Mouse (Mus musculus): ENCODE data around the gene Spen. TPM values are rescaled to one million over a fixed set of nuclear protein-coding genes. Genes with fewer than 3 reads are reported as not detected.
"Not testable (repeated sequence)": the region's sequence is repeated elsewhere in the genome, so short reads cannot be mapped to it uniquely, and the experiment has no call there.

Gene Spen
- polyA plus RNA-seq, 1 experiment from 2014 or later, result 12.5 TPM

DNA sequence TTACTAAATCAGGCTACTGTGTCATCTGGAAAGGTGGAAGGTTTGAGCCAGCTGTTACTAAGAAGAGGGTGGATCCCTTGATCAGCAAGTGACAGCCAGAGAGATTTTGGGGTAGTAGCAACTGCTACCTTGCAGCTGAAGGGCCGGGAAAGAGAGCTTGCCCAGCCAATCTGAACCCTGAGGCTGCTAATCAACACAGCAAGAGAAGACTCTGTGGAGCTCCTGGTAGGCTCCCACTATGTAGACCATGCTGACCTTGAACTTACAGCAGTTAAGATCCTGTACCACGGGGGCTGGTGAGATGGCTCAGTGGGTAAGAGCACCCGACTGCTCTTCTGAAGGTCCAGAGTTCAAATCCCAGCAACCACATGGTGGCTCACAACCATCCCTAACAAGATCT lies 26.3 kb upstream of the Spen start:
- ATAC-seq (ENCODE audit: low read depth) (no peak), DNase-seq (ENCODE audit: low spot score) (no peak)
- Histone ChIP-seq H3K9me3 (ENCODE audit: control insufficient read depth, low read length) (no peaks in the 10 kb centered on the region), H3K4me3 (ENCODE audit: low read depth, low read length) (no peak overlapping the region), H3K4me1 (ENCODE audit: control insufficient read depth, insufficient read depth, low read length) (no peaks in the 10 kb centered on the region), H3K27me3 (replicated peaks; ENCODE audit: control insufficient read depth, insufficient read depth, low read length) (no peaks in the 10 kb centered on the region), H3K36me3 (ENCODE audit: control insufficient read depth, insufficient read depth, low read length) (no peaks in the 10 kb centered on the region), H3K4me2 (ENCODE audit: low read depth, low read length) (no peak overlapping the region), H3K27ac (replicated peaks; ENCODE audit: low read depth, low read length) (no peak overlapping the region; the same call in 1 of the 2 replicates), H3K9ac (ENCODE audit: low read depth, low read length) (no peak overlapping the region)
- WGBS, result 71% methylated on average over 3 of the region's 3 CpGs

- Histone ChIP-seq H3K4me2 (ENCODE audit: low read depth, low read length) (no peak overlapping the region), H3K9ac (ENCODE audit: low read depth, low read length) (no peak overlapping the region), H3K27me3 (replicated peaks; ENCODE audit: control insufficient read depth, insufficient read depth, low read length) (no peaks in the 10 kb centered on the region), H3K27ac (replicated peaks; ENCODE audit: low read depth, low read length) (no peak overlapping the region), H3K36me3 (ENCODE audit: control insufficient read depth, insufficient read depth, low read length) (no peaks in the 10 kb centered on the region), H3K4me1 (ENCODE audit: control insufficient read depth, insufficient read depth, low read length) (no peaks in the 10 kb centered on the region), H3K4me3 (ENCODE audit: low read depth, low read length) (no peak overlapping the region), H3K9me3 (ENCODE audit: control insufficient read depth, low read length) (no peaks in the 10 kb centered on the region)
- WGBS, result 94% methylated on average over 4 of the region's 4 CpGs
- ATAC-seq (ENCODE audit: low read depth), result no peak
- DNase-seq (ENCODE audit: low spot score), result no peak
Observed at GRCm38 (mm10) chr4:141564209-141564608, 25.8 kb upstream of the Spen start.

GRCm38 (mm10) chr4:141562281-141562680 lies 23.9 kb upstream of the Spen start:
- WGBS, result 70% methylated on average over 11 of the region's 11 CpGs
- Histone ChIP-seq H3K27ac (replicated peaks; ENCODE audit: low read depth, low read length) (no peak overlapping the region; the same call in 1 of the 2 replicates), H3K4me1 (ENCODE audit: control insufficient read depth, insufficient read depth, low read length) (peaks cover 8% of the 10 kb centered on the region; the same call in 1 of the 2 replicates), H3K36me3 (ENCODE audit: control insufficient read depth, insufficient read depth, low read length) (no peaks in the 10 kb centered on the region), H3K9ac (ENCODE audit: low read depth, low read length) (no peak overlapping the region), H3K4me3 (ENCODE audit: low read depth, low read length) (no peak overlapping the region), H3K27me3 (replicated peaks; ENCODE audit: control insufficient read depth, insufficient read depth, low read length) (no peaks in the 10 kb centered on the region), H3K4me2 (ENCODE audit: low read depth, low read length) (no peak overlapping the region), H3K9me3 (ENCODE audit: control insufficient read depth, low read length) (no peaks in the 10 kb centered on the region)
- ATAC-seq (ENCODE audit: low read depth), result no peak
- DNase-seq (ENCODE audit: low spot score), result no peak

DNA sequence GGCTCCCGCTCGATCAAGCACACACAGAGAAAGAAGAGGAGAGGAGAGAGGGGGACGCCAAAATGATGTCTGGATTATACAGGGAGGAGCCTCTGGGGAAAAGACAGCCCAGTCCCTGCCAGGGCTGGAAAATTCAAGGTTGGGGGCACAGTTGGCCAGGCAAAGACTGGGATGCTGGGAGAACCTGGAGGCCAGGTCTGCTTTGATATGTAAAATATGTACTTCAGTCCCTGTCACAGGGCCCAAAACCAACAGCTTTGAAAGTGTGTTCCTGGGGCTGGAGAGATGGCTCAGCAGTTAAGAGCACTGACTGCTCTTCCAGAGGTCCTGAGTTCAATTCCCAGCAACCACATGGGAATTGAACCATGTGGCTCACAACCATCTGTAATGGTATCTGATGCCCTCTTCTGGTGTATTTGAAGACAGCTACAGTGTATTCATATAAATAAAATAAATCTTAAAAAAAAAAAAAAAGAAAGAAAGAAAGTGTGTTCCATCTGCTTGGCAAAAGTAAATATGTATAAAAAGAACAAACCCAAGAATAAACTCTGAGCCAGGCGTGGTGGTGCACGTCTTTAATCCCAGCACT lies 23.0 kb upstream of the Spen start:
- H3K27me3 ChIP-seq (replicated peaks; ENCODE audit: control insufficient read depth, insufficient read depth, low read length); H3K4me3 ChIP-seq (ENCODE audit: low read depth, low read length); DNase-seq (ENCODE audit: low spot score); H3K9ac ChIP-seq (ENCODE audit: low read depth, low read length); H3K36me3 ChIP-seq (ENCODE audit: control insufficient read depth, insufficient read depth, low read length); H3K4me1 ChIP-seq (ENCODE audit: control insufficient read depth, insufficient read depth, low read length); H3K27ac ChIP-seq (replicated peaks; ENCODE audit: low read depth, low read length); ATAC-seq (ENCODE audit: low read depth); H3K9me3 ChIP-seq (ENCODE audit: control insufficient read depth, low read length); H3K4me2 ChIP-seq (ENCODE audit: low read depth, low read length): not testable (repeated sequence)
- WGBS, result 77% methylated on average over 5 of the region's 5 CpGs

DNA sequence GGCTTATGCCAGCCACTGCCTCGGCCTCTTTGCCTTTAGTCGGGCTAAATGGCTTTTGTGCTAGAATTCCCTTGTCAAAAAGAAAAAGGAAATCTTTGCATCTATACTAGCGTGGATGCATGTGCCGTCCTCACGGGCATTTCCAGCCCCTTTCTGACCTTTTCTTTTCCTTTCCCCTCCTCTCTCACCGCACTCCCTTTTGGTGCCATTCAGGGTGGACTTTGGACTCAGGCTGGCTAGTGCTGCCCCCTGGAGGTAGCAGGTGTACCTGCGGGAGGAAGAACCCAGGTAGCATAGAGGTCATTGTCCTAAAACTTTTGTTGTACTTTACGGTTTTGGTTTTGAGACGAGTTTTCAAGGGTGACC lies 21.5 kb upstream of the Spen start:
- Histone ChIP-seq H3K36me3 (ENCODE audit: control insufficient read depth, insufficient read depth, low read length) (no peaks in the 10 kb centered on the region), H3K4me2 (ENCODE audit: low read depth, low read length) (peak overlapping the region; percentile 93), H3K27me3 (replicated peaks; ENCODE audit: control insufficient read depth, insufficient read depth, low read length) (no peaks in the 10 kb centered on the region), H3K9ac (ENCODE audit: low read depth, low read length) (peak overlapping the region; percentile 59), H3K27ac (replicated peaks; ENCODE audit: low read depth, low read length) (peak overlapping the region; percentile 75), H3K4me3 (ENCODE audit: low read depth, low read length) (peak overlapping the region; percentile 43), H3K9me3 (ENCODE audit: control insufficient read depth, low read length) (no peaks in the 10 kb centered on the region), H3K4me1 (ENCODE audit: control insufficient read depth, insufficient read depth, low read length) (peaks cover 8% of the 10 kb centered on the region; the same call in 1 of the 2 replicates)
- peak; percentile 56 for ATAC-seq (ENCODE audit: low read depth)
- DNase-seq (ENCODE audit: low spot score), result peak; percentile 86
- 3% methylated on average over 9 of the region's 9 CpGs for WGBS

GRCm38 (mm10) chr4:141559131-141559897 lies 20.9 kb upstream of the Spen start:
- Histone ChIP-seq H3K4me1 (ENCODE audit: control insufficient read depth, insufficient read depth, low read length) (peaks cover 8% of the 10 kb centered on the region; the same call in 1 of the 2 replicates), H3K4me3 (ENCODE audit: low read depth, low read length) (peak overlapping the region; percentile 43), H3K9me3 (ENCODE audit: control insufficient read depth, low read length) (no peaks in the 10 kb centered on the region), H3K4me2 (ENCODE audit: low read depth, low read length) (peak overlapping the region; percentile 93), H3K27ac (replicated peaks; ENCODE audit: low read depth, low read length) (peak overlapping the region; percentile 75), H3K27me3 (replicated peaks; ENCODE audit: control insufficient read depth, insufficient read depth, low read length) (no peaks in the 10 kb centered on the region), H3K36me3 (ENCODE audit: control insufficient read depth, insufficient read depth, low read length) (no peaks in the 10 kb centered on the region), H3K9ac (ENCODE audit: low read depth, low read length) (peak overlapping the region; percentile 59)
- ATAC-seq (ENCODE audit: low read depth) (peak; percentile 77), DNase-seq (ENCODE audit: low spot score) (peak; percentile 94)
- WGBS, result under 1% methylated on average over 30 of the region's 30 CpGs

DNA sequence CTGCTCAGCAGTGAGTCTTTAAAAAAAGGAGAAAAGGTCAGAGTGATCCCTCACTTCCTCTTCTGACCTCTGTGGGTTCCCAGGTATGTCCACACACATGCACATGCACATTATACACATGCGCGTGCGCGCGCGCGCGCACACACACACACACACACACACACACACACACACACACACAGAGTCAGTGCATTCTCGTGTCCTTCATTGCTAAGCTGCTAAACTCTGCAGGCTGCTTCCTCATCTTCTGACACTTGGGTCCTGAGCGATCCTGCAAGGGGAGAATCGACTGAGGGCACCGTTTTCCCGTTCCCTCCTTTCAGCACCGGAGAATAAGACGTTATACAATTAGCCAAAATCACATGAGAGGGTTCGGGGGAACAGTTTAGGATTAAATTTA lies 20.3 kb upstream of the Spen start:
- Histone ChIP-seq H3K9ac (ENCODE audit: low read depth, low read length) (peak overlapping the region; percentile 59), H3K27ac (replicated peaks; ENCODE audit: low read depth, low read length) (peak overlapping the region; percentile 75; the same call in 1 of the 2 replicates), H3K4me1 (ENCODE audit: control insufficient read depth, insufficient read depth, low read length) (peaks cover 8% of the 10 kb centered on the region; the same call in 1 of the 2 replicates), H3K27me3 (replicated peaks; ENCODE audit: control insufficient read depth, insufficient read depth, low read length) (no peaks in the 10 kb centered on the region), H3K9me3 (ENCODE audit: control insufficient read depth, low read length) (no peaks in the 10 kb centered on the region), H3K4me3 (ENCODE audit: low read depth, low read length) (peak overlapping the region; percentile 43), H3K4me2 (ENCODE audit: low read depth, low read length) (peak overlapping the region; percentile 93), H3K36me3 (ENCODE audit: control insufficient read depth, insufficient read depth, low read length) (no peaks in the 10 kb centered on the region)
- ATAC-seq (ENCODE audit: low read depth), result no peak; the same call in 1 of the 2 replicates
- 3% methylated on average over 12 of the region's 16 CpGs for WGBS
- DNase-seq (ENCODE audit: low spot score), result no peak

DNA sequence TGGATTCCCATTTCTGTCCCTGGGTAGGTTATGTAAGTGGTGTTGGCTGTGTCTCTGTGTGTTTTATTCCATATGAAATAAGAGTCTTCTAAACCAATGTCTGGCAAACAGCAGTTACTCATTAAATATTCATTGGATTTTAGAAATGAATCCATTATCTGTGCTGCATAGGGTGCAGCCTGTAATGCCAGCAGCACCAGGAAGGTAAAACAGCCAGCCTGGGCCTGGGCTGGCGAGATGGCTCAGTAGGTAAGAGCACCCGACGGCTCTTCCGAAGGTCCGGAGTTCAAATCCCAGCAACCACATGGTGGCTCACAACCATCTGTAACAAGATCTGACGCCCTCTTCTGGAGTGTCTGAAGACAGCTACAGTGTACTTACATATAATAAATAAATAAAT lies 17.8 kb upstream of the Spen start:
- H3K27ac ChIP-seq (replicated peaks; ENCODE audit: low read depth, low read length); H3K4me2 ChIP-seq (ENCODE audit: low read depth, low read length); H3K27me3 ChIP-seq (replicated peaks; ENCODE audit: control insufficient read depth, insufficient read depth, low read length); ATAC-seq (ENCODE audit: low read depth); DNase-seq (ENCODE audit: low spot score); H3K4me3 ChIP-seq (ENCODE audit: low read depth, low read length); H3K36me3 ChIP-seq (ENCODE audit: control insufficient read depth, insufficient read depth, low read length); H3K9ac ChIP-seq (ENCODE audit: low read depth, low read length); H3K9me3 ChIP-seq (ENCODE audit: control insufficient read depth, low read length): not testable (repeated sequence)
- H3K4me1 ChIP-seq (ENCODE audit: control insufficient read depth, insufficient read depth, low read length), result peaks cover 10% of the 10 kb centered on the region
- WGBS, result 70% methylated on average over 6 of the region's 6 CpGs

All from embryonic facial prominence, embryonic 14.5 days (tissue).